Mouse (Mus musculus) lung, postnatal 25 days (tissue): ENCODE data around the gene Cldn34d.

Experiments used
- DNase-seq: peaks from one replicate; pipeline ENCODE4 v3.0.0; 2022; ENCODE audit warnings: low spot score

Gene Cldn34d

DNA sequence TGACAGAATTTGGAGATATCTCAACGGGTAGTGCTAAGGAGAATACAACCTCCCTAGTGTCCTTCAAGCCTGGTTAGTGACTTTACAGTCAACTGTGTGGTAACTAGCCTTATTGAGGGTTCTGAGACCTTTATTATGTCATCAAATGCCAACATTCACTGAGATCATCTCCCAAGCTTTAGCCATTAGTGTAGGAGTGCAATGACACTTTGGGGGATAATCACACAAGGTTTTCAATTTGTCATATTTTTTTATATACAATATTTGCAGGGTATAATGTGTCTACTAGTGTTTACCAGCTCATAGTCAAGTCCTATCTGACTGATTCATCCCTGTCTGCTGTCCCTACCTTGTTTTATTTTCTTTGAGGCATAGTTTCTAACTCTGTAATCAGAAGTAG lies at the start of gene Cldn34d:
Gene Cldn34d (minus strand): TSS at position 101 of the 400 bp plus-strand sequence.
- no peak for DNase-seq

GRCm38 (mm10) chrX:76598459-76599206 lies 4.1 kb downstream of the Cldn34d start:
- peak; percentile 61 for DNase-seq
